Mouse (Mus musculus) spleen, postnatal 4 days (tissue): ENCODE results near the gene Zfp747.
"Not testable (repeated sequence)": the region's sequence is repeated elsewhere in the genome, so short reads cannot be mapped to it uniquely, and the experiment has no call there.

Experiments used
- DNase-seq, 2 experiments: peaks; one replicate each; pipeline ENCODE4 v3.0.0; 2022; ENCODE audit warnings: low spot score in 2 of 2

The Zfp747 gene

GRCm38 (mm10) chr7:127375271-127376245, at the start of gene Zfp747:
Gene Zfp747, minus strand, starts transcription at chr7:127376050.
- DNase-seq, result peak; percentile 97

GRCm38 (mm10) chr7:127425291-127425690, 49.4 kb upstream of the Zfp747 start:
- DNase-seq, result no peak

- DNase-seq, result peak; percentile 46 to 71
Observed at GRCm38 (mm10) chr7:127422247-127422646, 46.4 kb upstream of the Zfp747 start.

- DNase-seq, result peak; percentile 96 to 98
Observed at GRCm38 (mm10) chr7:127421388-127422191, 45.7 kb upstream of the Zfp747 start, which contains the start of gene Zfp688. Gene Zfp688, minus strand, starts transcription at chr7:127422068.

- DNase-seq, result no peak
Observed at GRCm38 (mm10) chr7:127411418-127411817, 35.6 kb upstream of the Zfp747 start.

GRCm38 (mm10) chr7:127406002-127406987, 30.4 kb upstream of the Zfp747 start, which contains the start of gene Zfp764:
Gene Zfp764, minus strand, starts transcription at chr7:127406822.
- peak; percentile 85 to 91 for DNase-seq

GRCm38 (mm10) chr7:127404101-127404500, 28.3 kb upstream of the Zfp747 start:
- DNase-seq, result not testable (repeated sequence)

- no peak for DNase-seq
Observed at GRCm38 (mm10) chr7:127402980-127403379, 27.1 kb upstream of the Zfp747 start.

GRCm38 (mm10) chr7:127400355-127400754, 24.5 kb upstream of the Zfp747 start:
- DNase-seq, result no peak

- no peak for DNase-seq
Observed at GRCm38 (mm10) chr7:127393944-127394333, 18.1 kb upstream of the Zfp747 start.

- DNase-seq, result peak; percentile 91
Observed at GRCm38 (mm10) chr7:127393157-127393943, 17.5 kb upstream of the Zfp747 start, which contains the start of gene E430018J23Rik. Gene E430018J23Rik, minus strand, starts transcription at chr7:127393629.

GRCm38 (mm10) chr7:127392251-127392824, 16.5 kb upstream of the Zfp747 start:
- DNase-seq, result no peak

GRCm38 (mm10) chr7:127391538-127391937, 15.7 kb upstream of the Zfp747 start:
- no peak for DNase-seq

- no peak for DNase-seq
Observed at GRCm38 (mm10) chr7:127390306-127390705, 14.5 kb upstream of the Zfp747 start.

- not testable (repeated sequence) for DNase-seq
Observed at GRCm38 (mm10) chr7:127388201-127388600, 12.4 kb upstream of the Zfp747 start.

- DNase-seq, result peak; percentile 92 to 95
Observed at GRCm38 (mm10) chr7:127386641-127387392, 11.0 kb upstream of the Zfp747 start, which contains the start of gene 9130019O22Rik. Gene 9130019O22Rik, minus strand, starts transcription at chr7:127387166.

GRCm38 (mm10) chr7:127385560-127385959, 9.7 kb upstream of the Zfp747 start:
- DNase-seq, result not testable (repeated sequence)

- DNase-seq, result no peak
Observed at GRCm38 (mm10) chr7:127378310-127378921, 2.6 kb upstream of the Zfp747 start.
